ENCODE assay signal across 8 mouse cellular contexts in the genomic region with DNA sequence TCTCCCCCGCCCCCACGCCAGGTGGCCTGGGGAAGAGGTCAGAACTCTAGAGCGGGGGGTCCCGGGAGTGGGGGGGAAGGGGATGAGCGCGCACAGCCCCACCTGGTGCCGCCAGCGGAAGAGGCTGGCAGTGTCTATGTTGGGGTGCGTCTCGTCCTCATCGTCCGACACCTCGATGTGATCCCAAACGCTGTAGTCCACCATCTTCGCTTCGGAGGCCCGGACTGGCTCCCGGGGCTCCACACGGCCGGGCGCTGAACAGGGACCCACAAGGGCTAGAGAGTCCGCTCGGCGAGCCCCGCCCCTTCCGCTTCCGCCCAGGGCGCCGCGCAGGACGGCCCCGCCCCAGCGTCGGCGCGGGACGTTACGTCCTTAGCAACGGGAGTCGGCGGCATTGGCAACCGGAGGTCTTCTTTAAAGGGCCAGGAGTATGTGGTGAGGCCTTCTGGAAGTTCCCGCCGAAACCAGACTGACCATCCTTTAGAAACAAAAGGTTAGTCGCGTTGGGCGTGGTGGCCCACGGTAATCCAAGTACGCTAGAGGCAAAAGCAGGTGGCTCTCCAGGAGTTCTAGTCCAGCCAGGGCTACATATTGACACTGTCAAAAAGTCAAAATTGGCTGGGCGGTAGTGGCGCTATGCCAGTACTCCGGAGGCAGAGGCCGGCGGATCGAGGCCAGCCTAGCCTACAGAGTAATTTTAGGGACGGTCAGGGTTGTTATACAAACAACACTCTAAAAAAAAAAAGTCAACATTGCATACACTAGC. TPM values are rescaled to one million over a fixed set of nuclear protein-coding genes. Genes with fewer than 3 reads are reported as not detected.
DNase-seq lines count a peak whose midpoint lies in the region; ATAC-seq lines count a peak whose summit lies in the region.

Cdc37 (minus strand) TSS at position 329 of the 766 bp plus-strand sequence.

- no peaks in the 10 kb centered on the region for H3K9me3 ChIP-seq in intestine, embryonic 14.5 days (ENCODE audit: control insufficient read depth, low read length)

- peak; percentile 94 to 97 for DNase-seq in adrenal gland, adult (ENCODE audit: inconsistent age in 2 of 2, low spot score in 1 of 2)
- DNase-seq in embryo, embryonic 10.5 days (ENCODE audit: low spot score): peak; percentile 97
- peak; percentile 93 for DNase-seq in gastrocnemius, postnatal 25 days
- peak; percentile 95 for DNase-seq in intestine, embryonic 14.5 days (ENCODE audit: low spot score)
- peak; percentile 93 to 94 for DNase-seq in left cerebral cortex, postnatal 14 days (ENCODE audit: low spot score in 2 of 2)
- peak; percentile 95 for DNase-seq in mesoderm, embryonic 11.5 days (ENCODE audit: low read depth, low spot score)
- DNase-seq in right cerebral cortex, postnatal 36 days (ENCODE audit: low spot score in 2 of 2): peak; percentile 90 to 92
- peak; percentile 94 for DNase-seq in yolk sac, embryonic 10.5 days (ENCODE audit: low spot score)

- peaks cover 41% of the 10 kb centered on the region for H3K4me1 ChIP-seq in intestine, embryonic 14.5 days (replicated peaks; ENCODE audit: control insufficient read depth, insufficient read depth, low read length)

- intact Hi-C loops in left cerebral cortex, postnatal 14 days (cut with DNase I): loop anchor here (5.0 kb wide), 1 partner anchor 72 kb away; no protein-coding TSS in a partner anchor

- peak within 1 kb of the TSS; percentile 90 for H3K4me2 ChIP-seq in intestine, embryonic 14.5 days (ENCODE audit: low read length)

- peaks cover 16% of the 10 kb centered on the region for H3K36me3 ChIP-seq in intestine, embryonic 14.5 days (ENCODE audit: control insufficient read depth, insufficient read depth, low read length)

- H3K9ac ChIP-seq in intestine, embryonic 14.5 days (ENCODE audit: low read length): peak within 1 kb of the TSS; percentile 91

- 5% methylated on average over 56 of the region's 56 CpGs for WGBS in intestine, embryonic 14.5 days

- H3K27ac ChIP-seq in intestine, embryonic 14.5 days (ENCODE audit: low read depth): peak within 1 kb of the TSS; percentile 59; the same call in 1 of the 2 replicates

- H3K4me3 ChIP-seq in intestine, embryonic 14.5 days (ENCODE audit: low read depth, low read length): peak within 1 kb of the TSS; percentile 97

- H3K27me3 ChIP-seq in intestine, embryonic 14.5 days (replicated peaks; ENCODE audit: control insufficient read depth, insufficient read depth, low read length): no peaks in the 10 kb centered on the region

- peak; percentile 90 for ATAC-seq in intestine, embryonic 14.5 days (replicated peaks; ENCODE audit: low FRiP score, low TSS enrichment, low read depth)

RNA-seq across cellular contexts. Expression of gene Cdc37, which starts in this region (rescaled TPM):
- 100 to 1,000 TPM; 120 to 126 TPM for total RNA-seq in gastrocnemius, postnatal 25 days (2021)
- 307 and 327 TPM in 2 replicates for polyA plus RNA-seq in intestine, embryonic 14.5 days (2014; fragmentation: Nextera tagmentation; extraction: Ambion mirVana)
- 100 to 1,000 TPM; 128 to 131 TPM for total RNA-seq in left cerebral cortex, postnatal 14 days (2021)

Comparison
In these comparisons a context has a peak if more than half of its experiments do, and no peak if none do; other contexts are left out.
1. Peak in every context shown above with its lines: DNase-seq, ATAC-seq, H3K4me3 ChIP-seq and H3K27ac ChIP-seq.